Mouse (Mus musculus): ENCODE measurements at regions not wholly inside any gene's neighbourhood (a gene's known extent, or its start where the extent isn't known, plus 50 kb on each side); places are given as distances from the start of the nearest gene placed in this dataset.
"Not testable (repeated sequence)": the region's sequence is repeated elsewhere in the genome, so short reads cannot be mapped to it uniquely, and the experiment has no call there.

DNA sequence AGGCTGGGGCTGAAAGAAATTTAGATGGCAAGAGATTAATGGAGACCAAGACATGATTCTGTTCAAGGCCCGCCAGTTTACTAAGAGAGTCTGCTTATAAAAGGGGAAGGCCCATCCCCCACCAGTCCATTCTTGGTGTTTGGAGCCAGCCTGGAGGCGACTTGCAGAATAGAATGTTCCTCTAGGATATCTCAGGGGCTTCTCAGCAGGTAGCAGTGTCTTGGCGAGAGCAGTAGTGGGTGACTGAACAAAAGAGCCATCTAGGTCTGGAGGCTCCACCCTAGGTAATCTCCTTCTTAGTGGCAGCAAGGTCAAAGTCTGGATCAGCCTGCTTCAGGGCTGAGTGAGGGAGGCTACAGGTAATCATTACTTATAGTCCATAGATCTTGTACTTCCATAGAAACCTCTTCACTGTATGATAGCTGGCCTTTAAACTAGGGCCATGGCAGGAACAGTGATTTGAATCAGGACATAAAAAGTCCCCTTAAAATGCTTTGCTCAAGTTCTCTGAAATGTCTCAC lies 166.0 kb upstream of the Gm5538 start:
- not testable (repeated sequence) for DNase-seq (ENCODE audit: extremely low spot score, low spot score)

DNA sequence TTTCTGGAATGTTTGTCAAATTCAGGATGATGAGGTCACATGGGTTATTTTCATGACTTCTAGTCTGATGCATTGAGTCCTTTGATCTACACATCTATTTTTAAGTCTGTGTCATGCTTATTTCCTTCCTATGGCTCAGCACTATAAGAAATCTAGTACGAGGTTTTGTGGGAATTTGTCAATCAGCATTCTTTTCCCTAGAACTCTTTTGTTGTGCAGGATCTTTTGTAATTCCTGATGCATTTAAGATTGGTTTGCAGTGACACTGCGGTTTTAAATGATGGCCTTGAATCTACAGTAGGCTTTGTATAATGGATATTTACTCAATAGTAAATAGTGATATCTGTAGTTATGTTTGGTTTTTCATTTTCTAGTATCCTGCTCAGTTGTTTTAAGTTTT lies 187.0 kb upstream of the Gm5538 start:
- no peak for DNase-seq (ENCODE audit: extremely low spot score, low spot score)

DNA sequence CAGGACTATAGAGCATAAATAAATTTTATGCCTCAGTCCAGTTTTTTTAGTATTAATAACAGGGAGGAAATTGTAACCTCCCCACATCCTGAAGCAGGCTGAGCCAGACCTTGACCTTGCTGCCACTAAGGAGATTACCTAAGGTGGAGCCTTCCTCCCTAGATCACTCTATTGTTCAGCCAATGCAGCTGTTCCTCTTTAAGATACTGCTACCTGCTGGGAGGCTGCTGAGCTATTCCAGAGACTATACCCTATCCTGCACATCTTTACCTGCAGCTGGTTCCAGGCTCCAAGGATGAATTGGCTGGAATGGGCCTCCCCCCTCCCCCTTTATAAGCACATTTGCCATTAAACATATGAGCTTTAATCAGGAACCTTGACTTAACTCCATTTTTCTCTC lies 189.0 kb upstream of the Gm5538 start:
- not testable (repeated sequence) for DNase-seq (ENCODE audit: extremely low spot score, low spot score)

DNA sequence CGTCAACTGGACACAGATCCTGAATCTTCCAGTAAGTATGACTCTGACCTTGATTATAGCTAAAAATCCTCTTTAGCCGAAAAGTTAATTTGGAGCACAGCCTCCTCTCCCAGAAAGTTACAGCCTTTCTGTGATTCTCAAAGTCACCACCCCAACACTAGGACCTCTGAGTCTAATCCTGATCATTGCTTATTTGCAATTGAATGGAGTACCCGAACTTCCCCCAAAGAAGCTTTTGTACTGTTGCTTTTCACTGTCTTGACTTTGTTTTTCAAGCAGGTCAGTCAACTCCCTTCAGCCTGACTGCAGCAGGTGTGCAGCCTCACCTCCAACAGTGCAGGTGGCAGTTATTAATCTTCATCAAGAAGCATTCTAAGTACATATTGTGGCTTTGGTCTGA lies 189.7 kb upstream of the Gm5538 start:
- DNase-seq (ENCODE audit: extremely low spot score, low spot score) = not testable (repeated sequence)

DNA sequence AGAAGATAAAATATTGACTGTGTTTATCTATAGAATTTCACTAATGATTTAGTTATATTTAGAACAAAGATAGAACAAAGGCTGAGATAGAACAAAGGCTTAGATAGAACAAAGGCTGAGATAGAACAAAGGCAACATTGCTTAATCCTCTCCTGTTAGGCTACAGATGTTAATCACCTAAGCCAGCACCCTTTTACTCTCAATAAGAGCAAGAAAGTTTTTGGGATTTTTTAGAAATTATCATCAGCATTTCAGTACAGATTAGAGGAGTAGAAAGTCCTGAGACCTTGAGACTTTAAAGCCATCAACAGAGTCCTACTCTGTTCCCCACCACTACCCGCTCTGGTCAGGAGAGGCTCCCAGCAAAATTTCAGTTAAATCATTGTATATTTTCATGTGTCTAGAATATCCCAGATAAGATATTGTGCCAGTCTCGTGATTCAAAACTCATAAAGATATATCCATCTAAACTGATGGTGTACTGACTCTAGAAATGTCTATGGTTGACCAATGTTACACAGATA lies 187.2 kb upstream of the Igsf10 start:
- no peak for DNase-seq (ENCODE audit: extremely low spot score, low spot score)

DNA sequence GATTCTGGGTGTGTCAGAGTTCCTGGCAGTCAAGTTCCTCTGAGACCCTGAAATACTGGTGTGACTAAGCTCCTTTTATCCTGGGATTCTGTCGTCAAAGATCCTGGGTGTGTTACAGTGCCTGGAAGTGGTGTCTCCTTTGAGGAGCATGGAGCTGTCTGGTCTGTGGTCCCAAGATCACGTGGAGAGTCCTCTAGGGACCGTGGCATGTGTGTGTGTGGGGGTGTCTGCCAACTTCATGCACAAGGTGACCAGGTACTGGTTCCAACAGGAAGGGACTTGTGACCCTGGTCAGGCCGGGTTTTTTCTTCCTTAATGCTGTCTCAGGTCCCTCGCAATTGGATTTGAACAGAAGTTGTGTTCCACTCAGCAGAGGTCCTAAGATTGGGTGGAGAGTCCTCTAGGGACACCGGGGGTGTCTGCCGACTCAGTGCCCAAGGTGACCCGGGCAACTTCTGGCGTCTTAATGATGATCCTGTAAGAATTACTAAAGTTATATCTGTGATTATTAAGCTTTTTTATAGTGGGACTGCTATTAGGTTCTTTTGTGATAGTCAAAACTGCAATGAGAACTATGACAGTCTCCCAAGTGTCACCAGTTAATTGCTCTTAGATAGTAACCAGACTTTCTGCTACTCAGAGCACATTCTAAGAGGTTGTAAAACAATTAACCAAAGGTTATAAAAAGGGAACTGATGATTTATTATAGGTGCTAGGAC lies 186.6 kb upstream of the Igsf10 start:
- DNase-seq (ENCODE audit: extremely low spot score, low spot score) = no peak

DNA sequence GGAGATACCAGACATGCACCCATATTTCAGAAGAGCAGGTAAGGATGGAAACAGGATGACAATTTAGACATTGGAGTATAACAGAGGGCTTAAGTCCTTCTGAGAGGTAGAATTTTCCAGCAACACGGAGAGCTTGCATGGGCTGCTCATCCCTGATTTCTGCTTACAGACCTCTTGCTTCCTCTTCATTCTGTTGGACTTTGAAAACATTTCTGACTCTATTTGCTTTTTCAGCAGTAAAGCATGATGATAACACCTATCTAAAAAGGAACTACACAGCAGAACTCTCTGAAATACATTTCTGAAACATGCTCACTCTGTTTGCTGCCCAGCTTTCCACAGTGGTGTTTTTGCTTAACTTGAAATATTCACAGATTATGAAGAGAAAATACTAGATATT lies 176.6 kb upstream of the Igsf10 start:
- DNase-seq (ENCODE audit: extremely low spot score, low spot score) = no peak

DNA sequence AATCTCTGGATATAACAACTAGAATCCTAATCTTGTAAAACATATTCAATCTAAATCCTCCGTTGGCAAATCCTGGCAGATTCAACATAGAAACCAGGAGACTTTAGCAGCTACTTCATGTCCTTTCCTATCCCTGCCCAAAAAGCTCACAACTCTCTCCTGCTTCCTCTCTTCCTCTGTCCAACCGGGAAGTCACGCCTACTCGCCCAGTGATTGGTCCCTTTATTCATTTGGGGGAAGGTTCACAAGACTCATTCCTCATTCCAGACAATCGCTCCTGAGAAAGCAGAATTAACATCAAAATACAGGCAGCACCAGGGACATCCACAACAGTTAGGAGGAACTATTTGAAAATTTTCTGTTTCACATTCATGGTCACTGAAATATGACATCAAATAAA lies 133.9 kb upstream of the Igsf10 start:
- peak; percentile 13 for DNase-seq (ENCODE audit: extremely low spot score, low spot score)

DNA sequence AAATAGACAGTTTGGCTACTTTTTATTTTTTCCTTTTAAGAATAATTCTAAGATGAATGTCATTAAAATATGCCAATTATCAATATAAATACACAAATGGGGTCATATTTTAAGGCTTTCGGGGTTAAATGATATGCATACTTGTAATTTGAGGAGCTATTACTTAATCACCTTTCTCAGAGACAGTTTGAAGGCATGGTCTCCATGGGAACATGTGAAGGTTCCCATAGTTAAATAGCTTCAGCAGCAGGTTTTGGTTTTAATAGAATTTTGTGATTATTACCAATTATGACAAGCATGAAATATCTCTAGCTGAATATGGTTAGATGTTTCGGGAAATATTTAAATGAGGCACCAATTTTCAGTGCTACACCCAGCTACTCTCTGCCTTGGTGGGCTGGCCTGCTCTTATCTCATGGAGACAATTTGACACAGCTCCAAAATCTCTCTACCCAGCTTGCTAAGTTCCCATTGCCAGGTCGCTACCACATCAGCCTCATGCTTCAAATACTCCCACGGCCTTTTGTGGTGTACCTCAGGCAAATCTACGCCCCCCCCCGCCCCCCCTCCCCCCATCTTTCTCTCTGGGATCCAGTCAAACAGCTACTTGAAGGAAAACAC lies 133.4 kb upstream of the Igsf10 start:
- no peak for DNase-seq (ENCODE audit: extremely low spot score, low spot score)

DNA sequence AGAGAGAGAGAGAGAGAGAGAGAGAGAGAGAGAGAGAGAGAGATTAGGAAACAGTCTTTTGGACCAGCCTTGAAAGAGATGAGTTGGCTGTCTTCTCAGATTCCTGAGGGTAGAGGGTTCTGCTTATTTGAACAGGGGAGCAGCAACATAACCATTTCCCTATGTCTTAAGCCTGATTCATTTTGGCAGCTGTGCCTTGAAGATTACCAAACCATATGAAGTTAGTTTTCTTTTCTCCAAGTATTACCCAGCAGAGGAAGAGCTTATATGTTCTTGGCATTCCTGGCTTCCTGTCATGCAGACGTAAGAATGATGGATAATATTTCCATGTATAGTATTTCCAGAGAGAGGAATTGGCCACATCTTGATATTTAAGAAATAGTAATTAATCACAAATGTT lies 124.8 kb upstream of the Igsf10 start:
- no peak for DNase-seq (ENCODE audit: extremely low spot score, low spot score)

DNA sequence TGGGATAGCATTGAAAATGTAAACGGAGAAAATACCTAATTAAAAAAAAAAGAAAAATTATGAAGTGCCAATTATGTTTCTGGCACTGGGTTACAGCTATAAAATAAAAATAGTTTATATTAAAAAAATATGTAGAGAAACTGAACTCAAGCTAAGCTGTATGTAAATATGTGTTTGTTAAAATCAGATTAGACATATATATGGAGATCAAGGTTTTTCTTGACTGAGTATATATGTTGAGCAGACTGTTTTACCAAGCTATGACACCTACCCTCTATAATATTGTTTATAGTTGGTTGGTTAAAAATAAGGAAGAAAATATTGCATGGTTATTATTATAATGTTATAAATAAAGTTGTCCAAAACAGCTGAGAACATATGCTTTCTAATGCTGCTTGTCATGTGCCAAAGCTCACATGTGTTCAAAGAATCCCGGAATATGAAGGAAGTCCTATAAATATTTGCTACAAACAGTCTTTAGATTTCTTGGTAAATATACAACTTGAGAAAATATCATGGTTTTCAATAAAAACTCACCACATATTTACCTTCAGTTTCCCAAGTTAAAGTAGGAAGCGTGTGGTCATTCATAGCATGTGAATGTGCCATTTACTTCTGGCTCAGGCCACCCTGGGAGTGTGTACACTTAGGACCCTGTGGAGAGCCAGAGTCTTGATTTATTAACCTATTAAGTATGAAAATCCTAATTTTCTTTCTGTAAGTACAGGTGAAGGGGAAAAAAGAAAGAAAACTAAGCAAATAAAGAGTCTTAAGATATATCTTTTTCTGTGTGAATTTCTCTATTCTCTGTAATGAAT lies 118.4 kb upstream of the Igsf10 start:
- DNase-seq (ENCODE audit: extremely low spot score, low spot score) = no peak

DNA sequence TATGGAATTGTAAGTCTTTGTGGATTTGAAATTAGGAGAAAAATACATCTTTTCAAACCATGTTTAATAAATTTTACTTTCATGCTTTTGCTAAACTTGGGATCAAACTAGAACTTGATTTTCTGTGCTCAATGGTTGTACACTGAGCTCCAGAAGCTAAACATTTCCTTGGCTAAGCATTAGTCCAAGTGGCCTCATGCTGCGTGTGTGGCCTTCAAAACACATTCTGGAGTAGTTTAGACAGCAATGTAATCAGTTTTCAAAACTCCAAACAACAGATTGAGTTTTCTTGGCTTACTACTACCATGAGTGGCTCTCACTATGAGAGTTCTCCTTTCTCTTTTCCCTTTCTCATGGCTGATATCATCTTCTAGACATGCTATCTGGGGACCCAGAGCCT lies 112.7 kb upstream of the Igsf10 start:
- DNase-seq (ENCODE audit: extremely low spot score, low spot score) = no peak

DNA sequence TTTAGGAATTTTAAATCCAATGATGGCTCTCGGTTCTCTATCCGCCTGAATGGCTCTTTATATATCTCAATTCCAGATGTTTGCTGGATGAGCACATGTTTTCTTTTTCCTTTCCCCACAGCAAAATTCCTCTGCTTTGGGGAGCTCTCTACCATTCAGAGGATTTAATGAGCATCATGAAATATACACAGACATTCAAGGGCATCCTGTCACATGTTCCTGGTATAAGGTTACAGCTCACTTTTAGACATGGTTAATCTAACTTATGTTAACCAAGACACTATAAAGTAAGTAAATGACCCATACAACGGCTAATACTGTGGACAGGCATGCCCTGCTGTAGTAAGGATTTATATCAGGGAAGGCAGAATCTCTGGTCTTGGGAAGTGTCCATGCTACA lies 106.9 kb upstream of the Igsf10 start:
- DNase-seq (ENCODE audit: extremely low spot score, low spot score) = no peak

DNA sequence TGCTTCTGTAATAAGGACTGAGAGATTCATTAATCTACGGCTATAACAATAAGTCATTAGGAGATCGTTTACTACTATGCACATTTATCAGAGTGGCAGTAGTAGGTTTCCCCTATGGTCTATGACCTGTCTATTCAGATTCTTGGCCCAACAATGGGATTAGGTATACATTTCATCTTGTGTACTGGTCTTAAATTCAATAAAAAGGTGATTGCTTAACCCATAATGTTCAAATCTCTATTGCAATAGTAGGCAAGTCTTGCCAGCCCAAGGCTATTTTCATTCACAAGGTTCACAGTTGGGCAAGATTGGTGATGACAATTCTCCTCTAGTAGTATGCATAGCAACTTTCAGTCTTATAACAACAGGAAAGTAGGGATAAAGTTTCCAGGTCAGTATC lies 79.4 kb upstream of the Igsf10 start:
- no peak for DNase-seq (ENCODE audit: extremely low spot score, low spot score)

DNA sequence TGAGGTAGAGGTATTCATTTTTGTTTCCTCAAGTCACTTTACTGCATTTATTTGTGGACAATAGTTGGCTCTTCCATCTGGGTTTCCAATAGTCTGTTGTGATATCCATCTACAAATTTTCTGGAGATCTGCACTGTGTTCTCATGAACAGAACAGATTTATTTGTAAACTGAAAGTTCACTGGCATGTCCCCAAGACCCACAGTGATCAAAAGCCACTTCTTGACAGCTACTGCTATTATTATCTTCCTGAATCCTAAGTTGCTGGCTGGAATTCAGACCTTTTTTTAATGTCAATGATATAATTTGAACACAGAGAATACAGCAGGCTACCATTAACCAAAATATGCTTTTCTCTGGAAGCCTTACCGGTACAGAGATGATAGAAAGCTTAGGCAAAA lies 64.9 kb upstream of the Igsf10 start:
- DNase-seq (ENCODE audit: extremely low spot score, low spot score) = no peak

DNA sequence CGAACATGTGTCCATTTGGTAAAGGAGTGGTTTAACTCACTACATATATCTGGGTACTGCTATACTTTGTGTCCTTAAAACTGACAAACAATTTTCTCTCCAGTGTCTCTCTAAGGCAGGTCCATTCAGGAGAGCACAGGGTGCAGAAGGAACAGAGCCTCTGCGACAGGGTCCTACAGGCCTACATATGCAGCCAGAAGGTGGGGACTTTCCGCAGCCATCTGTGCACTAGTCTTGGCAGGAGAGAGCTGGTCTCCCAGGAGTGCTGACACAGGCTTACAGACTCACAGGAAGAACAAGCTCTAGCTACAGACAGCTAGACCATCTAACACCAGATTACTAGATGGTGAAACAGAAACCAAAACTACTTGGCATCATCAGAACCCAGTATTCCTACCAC lies 61.8 kb upstream of the Igsf10 start:
- DNase-seq (ENCODE audit: extremely low spot score, low spot score) = no peak

DNA sequence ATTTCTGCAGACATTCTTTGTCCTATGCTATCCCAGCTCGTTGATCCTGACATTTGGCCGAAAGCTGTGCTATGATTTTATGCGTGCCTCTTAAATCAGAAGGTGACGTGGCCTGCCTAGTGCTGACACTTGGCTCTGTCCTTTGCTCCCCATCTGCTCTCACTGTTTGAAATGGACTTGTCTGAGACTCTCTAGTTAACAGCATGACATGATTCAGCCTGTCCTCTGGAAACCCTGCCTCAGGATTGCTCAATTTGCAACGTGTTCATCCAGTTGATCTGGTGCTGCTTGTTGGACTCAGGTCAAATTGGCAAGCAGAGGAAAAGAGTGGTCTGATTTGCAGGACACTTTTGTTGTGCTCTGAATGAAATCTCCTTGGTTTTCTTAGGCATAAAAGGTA lies 57.7 kb upstream of the Igsf10 start:
- no peak for DNase-seq (ENCODE audit: extremely low spot score, low spot score)

DNA sequence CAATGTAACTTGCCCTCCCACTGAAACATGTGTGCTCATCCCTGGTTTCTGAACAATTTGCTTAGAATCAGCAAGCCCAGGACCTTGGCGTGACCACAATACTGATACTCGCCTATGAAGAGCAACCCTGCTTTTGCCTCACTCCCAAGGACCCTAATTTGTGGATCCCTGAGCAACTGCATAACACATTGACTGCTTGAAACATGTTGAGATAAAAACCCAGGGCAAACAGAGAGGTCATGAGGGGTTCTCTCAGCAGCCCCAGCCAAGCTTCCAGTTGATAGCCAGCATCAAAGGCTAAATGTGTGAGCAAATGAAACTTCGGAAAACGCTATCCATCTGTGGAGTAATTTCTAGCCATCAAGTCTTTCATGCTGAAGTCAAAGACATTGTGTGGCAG lies 57.2 kb upstream of the Igsf10 start:
- no peak for DNase-seq (ENCODE audit: extremely low spot score, low spot score)

All from neural tube, embryonic 10.5 days (tissue).